Mouse (Mus musculus): ENCODE data around the gene Pak1ip1.
"Not testable (repeated sequence)": the region's sequence is repeated elsewhere in the genome, so short reads cannot be mapped to it uniquely, and the experiment has no call there.

Pak1ip1 gene

DNA sequence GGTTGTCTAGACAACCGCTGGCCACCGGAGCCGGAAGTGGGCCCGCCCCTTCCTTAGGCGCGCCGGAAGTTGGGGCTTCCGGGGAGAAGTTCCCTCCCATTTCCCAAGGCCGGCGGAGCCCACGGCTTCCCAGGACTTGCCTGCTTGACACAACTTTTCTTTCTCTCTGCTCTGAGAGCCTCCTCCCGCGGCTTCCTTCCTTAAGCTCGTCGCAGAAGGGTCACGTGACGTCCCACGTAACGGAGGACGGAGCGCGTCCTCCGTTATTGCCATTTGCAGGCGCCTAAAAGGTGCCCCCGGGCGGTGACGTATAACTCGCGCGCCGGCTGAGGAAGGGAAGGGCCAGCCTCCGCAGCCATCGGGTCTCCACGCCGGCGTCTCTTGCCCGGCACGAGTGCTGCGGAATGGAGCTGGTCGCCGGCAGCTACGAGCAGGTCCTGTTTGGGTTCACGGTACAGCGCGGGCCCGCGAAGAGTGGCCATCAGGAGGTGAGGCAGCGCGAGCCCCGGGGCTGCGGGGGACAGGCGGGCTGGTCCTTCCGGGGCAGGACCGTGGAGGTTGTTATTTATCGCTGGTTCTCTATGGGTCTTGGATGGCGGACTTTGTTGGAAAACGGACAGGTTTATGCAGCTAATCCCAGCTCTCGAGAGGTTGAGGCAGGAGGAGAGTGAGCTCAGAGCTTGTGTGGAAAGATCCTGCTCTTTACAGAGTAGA, at the start of gene Pak1ip1:
Gene Pak1ip1 (plus strand): TSS at position 98 of the 714 bp plus-strand sequence.
- DNase-seq (ENCODE audit: low spot score in 2 of 2), result peak; percentile 95 to 96

- DNase-seq (ENCODE audit: low spot score in 2 of 2), result no peak
These were observed 49.3 kb upstream of the Pak1ip1 start for GRCm38 (mm10) chr13:40951386-40951976.

DNA sequence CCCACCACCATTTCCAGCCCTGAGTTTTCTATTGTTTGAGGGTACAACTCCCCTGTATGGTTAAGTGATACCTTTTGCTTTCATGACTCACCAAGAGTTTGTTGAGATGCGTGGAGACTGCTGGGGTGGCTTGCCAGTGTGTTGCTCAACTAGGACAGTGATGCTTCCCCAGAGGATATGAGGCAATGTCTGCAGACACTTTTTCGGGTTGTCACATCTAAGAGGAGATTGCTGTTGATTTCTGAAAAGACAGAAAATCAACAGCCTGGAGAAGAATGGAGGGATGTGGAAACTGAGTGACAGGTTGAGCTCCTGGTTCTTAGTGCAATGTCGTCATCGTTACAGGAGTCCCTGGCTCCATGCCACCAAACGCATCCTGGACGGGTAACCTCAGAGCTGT, 47.6 kb upstream of the Pak1ip1 start:
- DNase-seq (ENCODE audit: low spot score in 2 of 2), result no peak

DNA sequence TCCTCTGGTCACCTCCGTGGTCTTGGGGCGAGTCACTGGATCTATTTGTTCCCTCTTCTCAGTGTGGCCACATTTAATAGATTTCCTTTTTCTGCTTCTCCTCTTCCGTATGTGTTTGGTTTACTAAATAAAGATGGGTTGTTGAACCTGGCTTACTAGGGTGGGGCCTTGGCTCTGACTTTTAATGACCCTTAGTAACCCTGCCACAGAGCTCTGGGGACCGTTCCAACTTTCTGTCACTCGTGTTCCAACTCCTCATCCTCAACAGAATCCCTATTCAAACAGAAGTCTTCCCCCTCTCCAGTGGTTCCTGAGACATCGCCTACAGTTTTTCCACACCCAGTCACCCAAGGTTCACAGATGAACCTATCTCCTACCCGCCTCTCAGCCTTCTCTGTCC, 45.0 kb upstream of the Pak1ip1 start:
- no peak for DNase-seq (ENCODE audit: low spot score in 2 of 2)

DNA sequence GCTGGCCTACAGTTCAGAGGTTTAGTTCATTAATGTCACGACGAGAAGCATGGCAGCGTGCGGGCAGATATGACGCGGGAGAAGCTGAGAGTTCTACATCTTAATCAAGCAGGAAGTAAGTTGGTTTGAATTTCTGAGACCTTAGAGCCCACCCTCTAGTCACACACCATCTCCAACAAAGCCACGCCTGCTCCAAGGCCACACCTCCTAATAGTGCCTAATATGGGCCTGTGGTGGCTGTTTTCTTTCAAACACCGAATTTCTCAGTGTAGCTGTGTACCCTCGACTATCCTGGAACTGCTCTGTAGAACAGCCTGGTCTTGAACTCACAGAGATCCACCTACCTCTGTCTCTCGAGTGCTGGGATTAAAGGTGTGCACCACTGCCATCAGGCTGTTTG, 33.2 kb upstream of the Pak1ip1 start:
- DNase-seq (ENCODE audit: low spot score in 2 of 2), result no peak

GRCm38 (mm10) chr13:40968564-40968963, 32.3 kb upstream of the Pak1ip1 start:
- no peak for DNase-seq (ENCODE audit: low spot score in 2 of 2)

DNA sequence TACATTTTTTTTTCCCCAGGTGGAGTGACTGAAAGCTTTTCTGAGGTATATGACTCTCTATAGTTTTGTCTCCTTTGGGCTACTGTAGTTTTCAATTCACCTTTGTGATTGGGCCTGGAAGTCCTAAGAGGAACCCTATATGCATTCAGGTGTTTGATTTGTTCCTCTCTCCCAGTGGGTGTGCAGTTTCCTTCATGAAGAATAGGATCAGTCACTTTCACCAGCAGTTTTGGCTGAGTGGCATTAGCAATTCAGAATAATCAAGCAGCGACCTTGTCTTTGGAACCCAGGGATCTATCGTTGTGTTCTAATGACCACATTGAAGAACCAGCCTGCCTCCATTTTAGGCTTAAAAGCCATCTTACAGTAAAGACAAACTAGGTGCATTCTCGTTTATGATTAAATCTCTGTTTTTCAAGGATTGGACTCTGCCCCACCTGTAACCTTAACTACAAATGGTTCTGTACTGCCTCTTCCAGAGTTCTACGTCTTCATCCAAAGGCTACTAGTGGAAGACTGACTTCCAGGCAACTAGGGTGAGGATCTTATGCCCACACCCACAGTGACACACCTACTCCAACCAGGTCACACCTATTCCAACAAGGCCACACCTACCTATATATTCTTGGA, 30.9 kb upstream of the Pak1ip1 start:
- DNase-seq (ENCODE audit: low spot score in 2 of 2), result no peak

GRCm38 (mm10) chr13:40971261-40971660, 29.6 kb upstream of the Pak1ip1 start:
- DNase-seq (ENCODE audit: low spot score in 2 of 2), result no peak

- DNase-seq (ENCODE audit: low spot score in 2 of 2), result no peak
These were observed 29.0 kb upstream of the Pak1ip1 start for GRCm38 (mm10) chr13:40971831-40972230.

DNA sequence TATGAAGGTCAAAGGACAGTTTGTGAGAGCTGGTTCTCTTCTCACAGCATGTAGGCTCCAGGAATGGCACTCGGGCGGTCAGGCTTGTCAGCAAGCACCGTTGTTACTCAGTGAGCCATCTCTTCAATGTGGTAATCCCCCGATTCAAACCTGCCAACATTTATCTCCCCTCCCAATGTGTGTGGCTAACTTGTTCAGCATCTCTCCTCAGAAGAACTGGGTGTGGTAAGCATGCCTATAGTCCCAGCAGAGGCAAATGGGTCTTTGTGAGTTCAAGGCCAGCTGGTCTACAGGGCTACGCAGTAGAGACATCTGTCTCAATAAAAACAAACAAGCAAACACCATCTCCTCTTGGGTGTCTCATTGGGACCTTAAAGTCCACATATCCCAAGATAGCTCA, 27.8 kb upstream of the Pak1ip1 start:
- no peak for DNase-seq (ENCODE audit: low spot score in 2 of 2)

GRCm38 (mm10) chr13:40977609-40978008, 23.2 kb upstream of the Pak1ip1 start:
- DNase-seq (ENCODE audit: low spot score in 2 of 2), result peak; percentile 18 to 31

- DNase-seq (ENCODE audit: low spot score in 2 of 2), result no peak
These were observed 22.2 kb upstream of the Pak1ip1 start for GRCm38 (mm10) chr13:40978652-40979051.

DNA sequence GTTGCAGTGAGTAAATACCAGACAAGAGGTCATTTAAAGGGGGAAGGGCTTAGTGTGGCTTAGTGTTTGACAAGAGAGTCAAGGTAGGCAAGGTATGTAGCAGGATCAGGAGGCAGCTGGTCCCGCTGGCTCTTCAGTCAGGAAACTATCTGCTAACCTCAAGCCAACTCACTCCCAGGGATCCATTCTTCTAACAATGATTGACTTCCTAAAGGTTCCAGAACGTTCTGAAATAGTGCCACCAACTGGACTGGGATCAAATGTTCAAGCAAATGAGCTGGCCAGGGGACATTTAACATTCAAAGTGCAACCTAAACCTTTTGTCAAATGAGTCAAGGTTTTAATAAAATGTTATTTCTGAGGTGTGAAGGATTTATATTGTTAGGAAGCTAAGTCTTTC, 21.5 kb upstream of the Pak1ip1 start:
- no peak for DNase-seq (ENCODE audit: low spot score in 2 of 2)

GRCm38 (mm10) chr13:40982759-40983158, 18.1 kb upstream of the Pak1ip1 start:
- DNase-seq (ENCODE audit: low spot score in 2 of 2), result no peak

- DNase-seq (ENCODE audit: low spot score in 2 of 2), result no peak
These were observed 14.7 kb upstream of the Pak1ip1 start for GRCm38 (mm10) chr13:40986081-40986480.

GRCm38 (mm10) chr13:40987608-40988303, 13.1 kb upstream of the Pak1ip1 start:
- DNase-seq (ENCODE audit: low spot score in 2 of 2), result not testable (repeated sequence)

DNA sequence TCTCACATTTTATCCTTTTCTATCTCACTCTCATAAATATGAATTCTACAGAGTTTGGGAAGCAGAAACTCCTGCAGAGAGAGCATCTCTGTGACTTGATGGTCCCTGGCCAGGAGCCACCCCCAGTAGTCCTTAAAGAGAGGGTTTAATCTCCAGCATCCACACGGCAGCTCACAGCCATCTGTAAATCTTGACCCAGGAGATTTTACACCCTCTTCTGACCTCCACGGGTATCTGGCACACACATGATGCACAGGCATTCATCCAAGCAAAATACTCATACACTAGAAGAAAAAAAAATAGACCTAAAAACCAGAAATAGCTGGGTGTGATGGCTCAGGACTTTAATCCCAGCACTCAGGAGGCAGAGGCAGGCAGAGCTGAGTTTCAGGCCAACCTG, 12.4 kb upstream of the Pak1ip1 start:
- DNase-seq (ENCODE audit: low spot score in 2 of 2), result no peak

DNA sequence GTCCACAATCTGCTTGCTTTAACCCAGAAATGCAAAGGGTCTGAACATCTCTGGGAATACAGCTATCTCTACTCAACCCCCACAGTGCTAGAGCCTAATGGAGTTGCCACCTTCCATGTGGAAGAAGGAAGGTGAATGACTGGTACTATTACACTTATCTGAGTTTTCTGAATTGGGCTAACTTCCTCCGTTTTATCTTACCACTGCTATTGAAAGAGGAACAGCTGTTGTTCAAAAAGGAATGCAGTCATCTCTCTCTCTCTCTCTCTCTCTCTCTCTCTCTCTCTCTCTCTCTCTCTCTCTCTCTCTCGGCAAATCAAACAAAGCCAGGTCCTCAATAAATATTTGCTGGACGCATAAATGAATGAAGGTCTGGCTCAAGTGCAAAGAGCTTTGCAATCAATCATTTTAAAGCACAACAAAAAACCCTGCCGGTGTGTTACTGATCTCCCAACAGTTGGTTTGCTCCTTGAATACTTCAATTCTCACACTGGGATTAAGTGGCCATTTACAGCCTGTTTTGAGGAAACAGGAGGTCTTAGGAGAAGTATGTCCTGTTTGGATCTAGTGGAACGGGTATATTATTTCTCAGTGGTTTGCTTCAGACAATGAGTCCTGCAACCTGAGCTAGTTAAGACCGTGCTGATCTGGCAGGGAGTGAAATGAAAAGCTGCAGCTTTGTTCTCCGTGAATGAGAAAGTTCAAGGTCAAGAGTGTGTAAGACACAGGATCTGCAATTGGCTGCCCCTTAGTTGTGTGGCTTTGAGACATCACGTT, 6.1 kb upstream of the Pak1ip1 start:
- no peak for DNase-seq (ENCODE audit: low spot score in 2 of 2)

DNA sequence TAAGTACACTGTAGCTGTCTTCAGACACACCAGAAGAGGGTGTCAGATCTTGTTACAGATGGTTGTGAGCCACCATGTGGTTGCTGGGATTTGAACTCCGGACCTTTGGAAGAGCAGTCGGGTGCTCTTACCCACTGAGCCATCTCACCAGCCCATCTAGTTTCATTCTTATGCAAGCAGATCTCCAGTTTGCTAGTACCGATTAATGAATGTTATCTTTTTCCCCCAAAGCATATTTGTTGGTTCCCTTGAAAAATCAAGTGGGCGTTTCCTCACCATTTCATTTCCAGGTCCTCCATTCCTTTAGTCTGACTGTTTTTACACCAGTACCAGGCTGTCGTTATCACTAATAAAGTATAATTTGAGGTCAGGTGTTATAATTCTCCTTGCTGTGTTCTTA, 2.3 kb upstream of the Pak1ip1 start:
- not testable (repeated sequence) for DNase-seq (ENCODE audit: low spot score in 2 of 2)

DNA sequence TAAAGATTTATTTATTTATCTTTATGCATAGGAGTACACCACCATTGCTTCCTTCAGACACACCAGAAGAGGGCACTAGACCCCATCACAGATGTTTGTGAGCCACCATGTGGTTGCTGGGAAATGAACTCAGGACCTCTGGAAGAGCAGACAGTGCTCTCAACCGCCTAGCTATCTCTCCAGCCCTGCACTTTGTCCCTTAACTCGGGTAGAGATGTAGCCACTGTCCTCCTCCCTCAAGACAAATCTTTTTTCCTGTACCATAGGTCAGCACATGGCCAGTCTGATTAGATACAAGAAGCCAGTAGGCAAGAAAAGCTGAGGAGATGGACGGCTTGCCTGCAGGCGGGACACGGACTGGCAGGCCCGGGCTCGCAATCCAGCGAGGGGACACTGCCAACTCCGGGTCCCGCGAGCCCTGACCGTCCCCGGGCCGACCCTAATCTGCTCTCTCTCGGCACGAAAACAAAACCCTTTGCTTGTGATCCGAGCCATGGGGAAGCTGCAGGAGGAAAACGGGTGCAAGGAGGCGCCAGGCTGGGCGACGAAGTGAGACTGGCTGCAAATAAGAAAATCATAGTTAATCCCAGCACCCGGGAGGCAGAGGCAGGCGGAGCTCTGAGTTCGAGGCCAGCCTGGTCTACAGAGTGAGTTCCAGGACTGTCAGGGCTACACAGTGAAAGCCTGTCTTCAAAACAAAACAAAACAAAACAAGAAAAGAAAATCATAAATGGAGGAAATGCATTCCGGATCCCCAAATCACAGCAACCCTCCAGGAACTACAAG, 490 bp upstream of the Pak1ip1 start:
- DNase-seq (ENCODE audit: low spot score in 2 of 2), result peak; percentile 19 to 46

- DNase-seq (ENCODE audit: low spot score in 2 of 2), result no peak
These were observed 1.2 kb downstream of the Pak1ip1 start for GRCm38 (mm10) chr13:41002001-41002400.

All from frontal cortex, postnatal 36 days (tissue).